Comparison of ENCODE assay signal across 29 mouse cellular contexts in the genomic region with DNA sequence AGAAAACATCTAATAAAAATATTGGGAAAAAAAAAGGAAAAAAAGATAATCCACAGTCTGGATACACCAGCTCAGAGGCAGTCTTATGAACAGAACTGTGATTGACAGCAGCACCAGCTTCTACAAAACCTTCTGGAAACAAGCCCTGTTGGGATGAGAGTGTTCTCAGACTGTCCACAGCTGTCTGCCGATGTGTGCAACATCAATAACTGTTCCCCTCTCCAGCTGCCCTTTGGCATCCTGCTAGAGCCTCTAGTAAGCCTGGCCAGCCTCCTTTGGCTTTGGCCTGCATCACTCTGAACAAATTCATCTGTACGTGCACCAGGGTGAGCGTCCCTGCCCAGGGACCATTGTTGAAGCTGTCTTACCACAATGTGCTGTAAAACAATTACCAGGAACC.
A peak's percentile ranks its signal among the peaks of the same experiment; 100 is the strongest.
DNase-seq lines count a peak whose midpoint lies in the region; ATAC-seq and TF ChIP-seq lines count a peak whose summit lies in the region.
"Had no signal": no experiment of that assay in that cellular context is flagged by ENCODE, and none has a peak within 500 bp of the region (broad histone marks: within the 10 kb centered on the region; RNA-seq: fewer than 3 reads in every experiment).

No protein-coding gene starts in this region.

- H3K36me3 ChIP-seq in embryonic facial prominence, embryonic 14.5 days (ENCODE audit: control insufficient read depth, insufficient read depth, low read length) = no peaks in the 10 kb centered on the region
- no peaks in the 10 kb centered on the region for H3K36me3 ChIP-seq in embryonic facial prominence, embryonic 10.5 days (replicated peaks)
- H3K36me3 ChIP-seq in liver, adult 2 months (ENCODE audit: control insufficient read depth, insufficient read depth, low read length) = no peaks in the 10 kb centered on the region
- H3K36me3 ChIP-seq in myocyte (ENCODE audit: control insufficient read depth, insufficient read depth) = no peaks in the 10 kb centered on the region
- H3K36me3 ChIP-seq: embryonic facial prominence, embryonic 13.5 days; forebrain, embryonic 12.5 days; G1E; heart, embryonic 12.5 days; hindbrain, embryonic 10.5 days; hindbrain, embryonic 15.5 days; limb, embryonic 15.5 days; liver, embryonic 15.5 days had no signal

- no peak for TF ChIP-seq POLR2A in liver, adult 2 months (IDR thresholded peaks at IDR 0.05; ENCODE audit: extremely low read depth, insufficient read depth, low read length)
- no peak for TF ChIP-seq POLR2A in myocyte (IDR thresholded peaks at IDR 0.05; ENCODE audit: insufficient read length, low read depth)

- no peak overlapping the region for H3K9ac ChIP-seq in embryonic facial prominence, embryonic 14.5 days (ENCODE audit: low read depth, low read length)
- no peak overlapping the region for H3K9ac ChIP-seq in liver, adult 2 months (ENCODE audit: low read depth, low read length)
- H3K9ac ChIP-seq: embryonic facial prominence, embryonic 13.5 days; forebrain, embryonic 12.5 days; heart, embryonic 12.5 days; hindbrain, embryonic 15.5 days; limb, embryonic 15.5 days; liver, embryonic 15.5 days had no signal

- no peak overlapping the region for H3K27ac ChIP-seq in embryonic facial prominence, embryonic 14.5 days (replicated peaks; ENCODE audit: low read depth, low read length)
- no peak overlapping the region for H3K27ac ChIP-seq in embryonic facial prominence, embryonic 10.5 days (replicated peaks)
- H3K27ac ChIP-seq in liver, adult 2 months (replicated peaks; ENCODE audit: insufficient read depth, low read depth, low read length) = no peak overlapping the region
- H3K27ac ChIP-seq: embryonic facial prominence, embryonic 13.5 days; forebrain, embryonic 12.5 days; heart, adult 2 months; hindbrain, embryonic 10.5 days; hindbrain, embryonic 15.5 days; limb, embryonic 15.5 days; liver, embryonic 15.5 days; stomach, postnatal 0 days had no signal

- H3K4me3 ChIP-seq in embryonic facial prominence, embryonic 14.5 days (ENCODE audit: low read depth, low read length) = no peak overlapping the region
- no peak overlapping the region for H3K4me3 ChIP-seq in embryonic facial prominence, embryonic 10.5 days
- H3K4me3 ChIP-seq in liver, adult 2 months (ENCODE audit: insufficient read depth, low read depth, low read length) = no peak overlapping the region
- H3K4me3 ChIP-seq in myocyte = no peak overlapping the region
- H3K4me3 ChIP-seq: embryonic facial prominence, embryonic 13.5 days; erythroblast, embryonic 14.5 days; forebrain, embryonic 12.5 days; heart, adult 2 months; heart, embryonic 12.5 days; hindbrain, embryonic 10.5 days; hindbrain, embryonic 15.5 days; limb, embryonic 15.5 days; liver, embryonic 15.5 days had no signal

- no peaks in the 10 kb centered on the region for H3K79me2 ChIP-seq in liver, adult 2 months (ENCODE audit: control insufficient read depth, insufficient read depth, low read length)
- H3K79me2 ChIP-seq in myocyte (ENCODE audit: control insufficient read depth, insufficient read depth) = no peaks in the 10 kb centered on the region

- no peaks in the 10 kb centered on the region for H3K9me3 ChIP-seq in embryonic facial prominence, embryonic 14.5 days (ENCODE audit: control insufficient read depth, low read length)
- H3K9me3 ChIP-seq in embryonic facial prominence, embryonic 10.5 days = no peaks in the 10 kb centered on the region
- H3K9me3 ChIP-seq: embryonic facial prominence, embryonic 13.5 days; forebrain, embryonic 12.5 days; G1E; heart, embryonic 12.5 days; hindbrain, embryonic 10.5 days; hindbrain, embryonic 15.5 days; limb, embryonic 15.5 days; liver, embryonic 15.5 days had no signal

- H3K4me1 ChIP-seq in embryonic facial prominence, embryonic 14.5 days (ENCODE audit: control insufficient read depth, insufficient read depth, low read length) = no peaks in the 10 kb centered on the region
- no peaks in the 10 kb centered on the region for H3K4me1 ChIP-seq in embryonic facial prominence, embryonic 10.5 days
- H3K4me1 ChIP-seq in liver, adult 2 months (ENCODE audit: control insufficient read depth, insufficient read depth, low read length) = peaks cover 18% of the 10 kb centered on the region
- H3K4me1 ChIP-seq: forebrain, embryonic 12.5 days; heart, embryonic 12.5 days; hindbrain, embryonic 10.5 days; hindbrain, embryonic 15.5 days; limb, embryonic 15.5 days; liver, embryonic 15.5 days had no signal

- DNase-seq in embryonic facial prominence, embryonic 14.5 days (ENCODE audit: low spot score) = peak; percentile 64
- no peak for DNase-seq in embryonic facial prominence, embryonic 10.5 days (ENCODE audit: low spot score)
- DNase-seq in liver, adult 2 months (ENCODE audit: extremely low read depth, low read depth, low spot score) = peak; percentile 56
- no peak for DNase-seq in liver
- peak; percentile 80 for DNase-seq in lung, postnatal 10 days
- no peak for DNase-seq in cerebellum, postnatal 10 days
- DNase-seq in cerebellum, postnatal 14 days = no peak
- DNase-seq: adrenal gland, adult 8-10 months; cerebellum, adult 8-10 months; embryo, embryonic 11 days; heart, adult 2 months; kidney, adult 11 months; kidney, postnatal 14 days; midbrain, embryonic 14.5 days; right cerebral cortex, postnatal 25 days; thymus, adult 18-20 months; thymus, postnatal 25 days had no signal

- TF ChIP-seq CTCF in liver, adult 2 months (IDR thresholded peaks at IDR 0.05; ENCODE audit: low read depth, low read length) = no peak

- no peak overlapping the region for H3ac ChIP-seq in myocyte (ENCODE audit: control insufficient read depth, insufficient read length)

- WGBS in embryonic facial prominence, embryonic 14.5 days = 69% methylated on average over 3 of the region's 3 CpGs
- 87% methylated on average over 3 of the region's 3 CpGs for WGBS in embryonic facial prominence, embryonic 10.5 days
- 23% methylated on average over 3 of the region's 3 CpGs for WGBS in liver, adult 2 months

- no peak for ATAC-seq in embryonic facial prominence, embryonic 14.5 days (ENCODE audit: low read depth)
- ATAC-seq: inflammation-experienced regulatory T-cells, adult 6 months had no signal

- no peaks in the 10 kb centered on the region for H3K27me3 ChIP-seq in embryonic facial prominence, embryonic 14.5 days (replicated peaks; ENCODE audit: control insufficient read depth, insufficient read depth, low read length)
- H3K27me3 ChIP-seq in embryonic facial prominence, embryonic 10.5 days (replicated peaks; ENCODE audit: low read depth, poor library complexity, severe bottlenecking) = no peaks in the 10 kb centered on the region
- H3K27me3 ChIP-seq in liver, adult 2 months (ENCODE audit: control insufficient read depth, insufficient read depth, low read length) = no peaks in the 10 kb centered on the region
- H3K27me3 ChIP-seq in myocyte (ENCODE audit: control insufficient read depth, insufficient read depth, insufficient read length) = peaks cover 11% of the 10 kb centered on the region
- H3K27me3 ChIP-seq: embryonic facial prominence, embryonic 13.5 days; heart, embryonic 12.5 days; hindbrain, embryonic 15.5 days; limb, embryonic 15.5 days had no signal

- H3K4me2 ChIP-seq in embryonic facial prominence, embryonic 14.5 days (ENCODE audit: low read depth, low read length) = no peak overlapping the region
- H3K4me2 ChIP-seq in myocyte (ENCODE audit: low read depth) = no peak overlapping the region
- H3K4me2 ChIP-seq: embryonic facial prominence, embryonic 13.5 days; forebrain, embryonic 12.5 days; heart, embryonic 12.5 days; hindbrain, embryonic 15.5 days; limb, embryonic 15.5 days; liver, embryonic 15.5 days had no signal

TF ChIP-seq in myocyte, 11 proteins besides CTCF, POLR2A, EP300 and RAD21:
- no peak for TF ChIP-seq USF1 (IDR thresholded peaks at IDR 0.05; ENCODE audit: low read depth)
- peak in 2 of 3 experiments; percentile 67 to 80 for TF ChIP-seq MYOD1 (IDR thresholded peaks at IDR 0.05; ENCODE audit: control insufficient read depth in 1 of 3, insufficient read length in 2 of 3, low read depth in 2 of 3)
- no peak for TF ChIP-seq MAX (IDR thresholded peaks at IDR 0.05; ENCODE audit: low read depth)
- TF ChIP-seq POLR2AphosphoS2 (IDR thresholded peaks at IDR 0.05; ENCODE audit: insufficient read length, low read depth) = no peak

Comparison
In these comparisons a context has a peak if more than half of its experiments do, and no peak if none do; other contexts are left out.
1. DNase-seq: peak in embryonic facial prominence, embryonic 14.5 days (single experiment), liver, adult 2 months (single experiment) and lung, postnatal 10 days (single experiment); none in embryonic facial prominence, embryonic 10.5 days (single experiment), liver (single experiment), cerebellum, postnatal 10 days (0 of 2) and cerebellum, postnatal 14 days (0 of 2).